14 mouse cellular contexts compared by ENCODE assay signal in the genomic region with DNA sequence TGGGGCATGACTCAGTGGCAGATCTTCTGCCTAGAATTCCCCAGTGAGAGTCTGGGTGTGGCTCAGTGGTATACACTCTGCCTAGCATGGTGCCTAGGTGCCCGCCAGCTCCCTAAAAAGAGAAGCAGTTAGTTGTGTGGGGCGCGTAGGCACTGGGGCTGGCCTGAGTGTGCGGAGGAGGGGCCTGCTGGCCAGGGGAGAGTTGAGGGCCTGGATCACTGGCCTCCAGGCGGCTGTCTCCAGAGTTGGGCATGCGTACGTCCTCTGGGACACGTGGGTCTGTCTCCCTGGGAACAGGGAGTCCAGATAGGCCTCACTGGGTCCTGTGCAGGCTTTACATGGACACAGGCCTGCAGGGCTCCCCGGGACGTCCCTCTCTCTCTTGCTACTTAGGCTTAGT. TPM values are rescaled to one million over a fixed set of nuclear protein-coding genes. Genes with fewer than 3 reads are reported as not detected.
DNase-seq lines count a peak whose midpoint lies in the region; ATAC-seq and TF ChIP-seq lines count a peak whose summit lies in the region.
"Had no signal": no experiment of that assay in that cellular context is flagged by ENCODE, and none has a peak within 500 bp of the region (broad histone marks: within the 10 kb centered on the region; RNA-seq: fewer than 3 reads in every experiment).

No protein-coding gene starts in this region.

- 0 out of 2 replicates have a peak overlapping the region, but pooled peaks have one; percentile 11 for H3K9ac ChIP-seq in intestine, embryonic 16.5 days (ENCODE audit: low read depth, low read length)
- H3K9ac ChIP-seq in intestine, postnatal 0 days (ENCODE audit: low read depth, low read length) = no peak overlapping the region
- no peak overlapping the region; the same call in 1 of the 2 replicates for H3K9ac ChIP-seq in heart, postnatal 0 days (replicated peaks; ENCODE audit: low read depth, low read length)
- H3K9ac ChIP-seq in hindbrain, embryonic 12.5 days = no peak overlapping the region
- H3K9ac ChIP-seq: forebrain, postnatal 0 days; midbrain, embryonic 13.5 days had no signal

- in situ Hi-C loops in Patski (cut with MboI; ENCODE audit: low pct_unique_long_range_greater_than_20kb) = no loop called here

- no peak overlapping the region for H3K27ac ChIP-seq in intestine, embryonic 16.5 days (ENCODE audit: low read length)
- no peak overlapping the region for H3K27ac ChIP-seq in intestine, postnatal 0 days (ENCODE audit: low read depth, low read length)
- peak overlapping the region; percentile 77 for H3K27ac ChIP-seq in heart, postnatal 0 days (ENCODE audit: low read depth)
- no peak overlapping the region for H3K27ac ChIP-seq in hindbrain, embryonic 12.5 days
- H3K27ac ChIP-seq: midbrain, embryonic 13.5 days had no signal

- H3K4me3 ChIP-seq in intestine, embryonic 16.5 days (ENCODE audit: low read length) = no peak overlapping the region
- H3K4me3 ChIP-seq in intestine, postnatal 0 days (ENCODE audit: low read depth, low read length) = no peak overlapping the region
- H3K4me3 ChIP-seq in heart, postnatal 0 days (ENCODE audit: low read depth, low read length) = no peak overlapping the region
- H3K4me3 ChIP-seq in hindbrain, embryonic 12.5 days = no peak overlapping the region
- H3K4me3 ChIP-seq: limb, embryonic 13.5 days; midbrain, embryonic 13.5 days had no signal

- POLR2A ChIA-PET in Patski (lab: Charles Lee) = interaction anchor here (0.8 to 1.2 kb wide), 3 partner anchors 9 to 17 kb away, joined by 3 to 5 read pairs (median 4); no protein-coding TSS in a partner anchor

- ATAC-seq in intestine, embryonic 16.5 days = no peak
- ATAC-seq in intestine, postnatal 0 days = no peak
- ATAC-seq in Patski = peak; percentile 22
- peak; percentile 93 for ATAC-seq in heart, postnatal 0 days (ENCODE audit: insufficient read depth, low read depth)
- ATAC-seq in cerebellum, adult (ENCODE audit: insufficient number of reproducible peaks, low FRiP score, low TSS enrichment) = no peak
- no peak for ATAC-seq in hindbrain, embryonic 12.5 days (ENCODE audit: low FRiP score)
- ATAC-seq: forebrain, postnatal 0 days; midbrain, embryonic 13.5 days had no signal

- CTCF ChIA-PET in Patski (lab: Charles Lee) = interaction anchor here (2.7 kb wide), 1 partner anchor 20 kb away, joined by 9 read pairs; a partner anchor contains a TSS

- no peak overlapping the region for H3K4me2 ChIP-seq in intestine, embryonic 16.5 days (ENCODE audit: low read depth, low read length)
- H3K4me2 ChIP-seq in intestine, postnatal 0 days (replicated peaks; ENCODE audit: low read depth) = no peak overlapping the region
- H3K4me2 ChIP-seq in heart, postnatal 0 days (ENCODE audit: low read depth, low read length) = peak overlapping the region; percentile 19
- H3K4me2 ChIP-seq in hindbrain, embryonic 12.5 days (replicated peaks) = no peak overlapping the region
- H3K4me2 ChIP-seq: limb, embryonic 13.5 days; midbrain, embryonic 13.5 days had no signal

- no peaks in the 10 kb centered on the region for H3K27me3 ChIP-seq in intestine, embryonic 16.5 days (replicated peaks; ENCODE audit: control insufficient read depth, insufficient read depth, low read length)
- no peaks in the 10 kb centered on the region for H3K27me3 ChIP-seq in intestine, postnatal 0 days (replicated peaks; ENCODE audit: control insufficient read depth, insufficient read depth, low read length)
- H3K27me3 ChIP-seq in Patski = no peaks in the 10 kb centered on the region
- H3K27me3 ChIP-seq in heart, postnatal 0 days (ENCODE audit: control insufficient read depth, insufficient read depth, low read length) = no peaks in the 10 kb centered on the region
- no peaks in the 10 kb centered on the region for H3K27me3 ChIP-seq in hindbrain, embryonic 12.5 days
- H3K27me3 ChIP-seq: limb, embryonic 13.5 days; midbrain, embryonic 13.5 days had no signal

- peaks cover 4% of the 10 kb centered on the region; the same call in 1 of the 2 replicates for H3K4me1 ChIP-seq in intestine, embryonic 16.5 days (ENCODE audit: control insufficient read depth, insufficient read depth, low read length)
- no peaks in the 10 kb centered on the region for H3K4me1 ChIP-seq in intestine, postnatal 0 days (replicated peaks; ENCODE audit: control insufficient read depth, insufficient read depth, low read length)
- H3K4me1 ChIP-seq in heart, postnatal 0 days (ENCODE audit: control insufficient read depth, insufficient read depth) = peaks cover 26% of the 10 kb centered on the region
- peaks cover 12% of the 10 kb centered on the region; the same call in 1 of the 2 replicates for H3K4me1 ChIP-seq in hindbrain, embryonic 12.5 days

- H3K36me3 ChIP-seq in intestine, embryonic 16.5 days (ENCODE audit: control insufficient read depth, insufficient read depth, low read length) = peaks cover 9% of the 10 kb centered on the region; the same call in 1 of the 2 replicates
- H3K36me3 ChIP-seq in intestine, postnatal 0 days (ENCODE audit: control insufficient read depth, insufficient read depth) = peaks cover 30% of the 10 kb centered on the region
- peaks cover 20% of the 10 kb centered on the region for H3K36me3 ChIP-seq in heart, postnatal 0 days (replicated peaks; ENCODE audit: control insufficient read depth, insufficient read depth, low read length)
- H3K36me3 ChIP-seq in hindbrain, embryonic 12.5 days = peaks cover 40% of the 10 kb centered on the region

- TF ChIP-seq EP300 in heart, postnatal 0 days (IDR thresholded peaks at IDR 0.05; ENCODE audit: low read depth) = no peak

- H3K9me3 ChIP-seq in intestine, embryonic 16.5 days (ENCODE audit: control insufficient read depth, low read length) = no peaks in the 10 kb centered on the region
- no peaks in the 10 kb centered on the region for H3K9me3 ChIP-seq in intestine, postnatal 0 days (ENCODE audit: control insufficient read depth)
- no peaks in the 10 kb centered on the region for H3K9me3 ChIP-seq in heart, postnatal 0 days (replicated peaks; ENCODE audit: control insufficient read depth, low read length)
- no peaks in the 10 kb centered on the region for H3K9me3 ChIP-seq in hindbrain, embryonic 12.5 days (replicated peaks)
- H3K9me3 ChIP-seq: limb, embryonic 13.5 days; midbrain, embryonic 13.5 days had no signal

- no peak for TF ChIP-seq CTCF in intestine, postnatal 0 days (IDR thresholded peaks at IDR 0.05; ENCODE audit: low read depth)
- no peak for TF ChIP-seq CTCF in Patski (IDR thresholded peaks at IDR 0.05)
- no peak for TF ChIP-seq CTCF in heart, postnatal 0 days (IDR thresholded peaks at IDR 0.05; ENCODE audit: low read depth)

- DNase-seq in Patski (ENCODE audit: low read depth, low spot score) = no peak
- peak; percentile 72 for DNase-seq in heart, postnatal 0 days (ENCODE audit: low spot score)
- DNase-seq in kidney, postnatal 4 days = peak; percentile 70 to 81
- DNase-seq in cerebellum, adult 9-11 months = no peak
- DNase-seq: forebrain, postnatal 0 days; retina, postnatal 1 day; thymus, adult 2 months had no signal

- 85% methylated on average over 10 of the region's 10 CpGs for WGBS in intestine, embryonic 16.5 days
- WGBS in intestine, postnatal 0 days = 95% methylated on average over 10 of the region's 10 CpGs
- WGBS in heart, postnatal 0 days = 43% methylated on average over 10 of the region's 10 CpGs
- WGBS in hindbrain, embryonic 12.5 days = 86% methylated on average over 10 of the region's 10 CpGs

RNA-seq across cellular contexts. Expression of a gene that starts 20.3 kb away (rescaled TPM):
- polyA plus RNA-seq in intestine, embryonic 16.5 days (2015; fragmentation: Nextera tagmentation; extraction: Ambion mirVana) = 20.6 and 21.6 TPM in 2 replicates
- 10.5 TPM in 2 replicates for polyA plus RNA-seq in intestine, postnatal 0 days (2015; fragmentation: Nextera tagmentation; extraction: Ambion mirVana)
- polyA plus RNA-seq in Patski (2021) = 22.2 TPM
- 27.4 and 28.6 TPM in 2 replicates for total RNA-seq in heart, postnatal 0 days (2014; rRNA removed; ENCODE audit: low replicate concordance)
- 14.6 and 15.7 TPM in 2 replicates for polyA plus RNA-seq in heart, postnatal 0 days (2015; fragmentation: Nextera tagmentation; extraction: Ambion mirVana)
- 31.4 and 34.5 TPM in 2 replicates for polyA plus RNA-seq in hindbrain, embryonic 12.5 days (2016; fragmentation: Nextera tagmentation; extraction: Ambion mirVana)

RNA-seq across cellular contexts. Expression of a gene that starts 23.4 kb away (rescaled TPM):
- polyA plus RNA-seq in intestine, embryonic 16.5 days (2015; fragmentation: Nextera tagmentation; extraction: Ambion mirVana) = 44.4 and 47.8 TPM in 2 replicates
- polyA plus RNA-seq in intestine, postnatal 0 days (2015; fragmentation: Nextera tagmentation; extraction: Ambion mirVana) = 18.3 and 21.3 TPM in 2 replicates
- polyA plus RNA-seq in Patski (2021) = 0.95 TPM
- total RNA-seq in heart, postnatal 0 days (2014; rRNA removed; ENCODE audit: low replicate concordance) = 40.6 and 47.9 TPM in 2 replicates
- polyA plus RNA-seq in heart, postnatal 0 days (2015; fragmentation: Nextera tagmentation; extraction: Ambion mirVana) = 21.1 and 24.0 TPM in 2 replicates
- 0.05 TPM in 1 of 2 replicates, not detected in the other for polyA plus RNA-seq in hindbrain, embryonic 12.5 days (2016; fragmentation: Nextera tagmentation; extraction: Ambion mirVana)
- total RNA-seq: common myeloid progenitor, adult 5-6 weeks had no signal
- polyA plus RNA-seq: forebrain, postnatal 0 days; midbrain, embryonic 13.5 days had no signal

RNA-seq across cellular contexts. Expression of a gene that starts 35.0 kb away (rescaled TPM):
- polyA plus RNA-seq in intestine, embryonic 16.5 days (2015; fragmentation: Nextera tagmentation; extraction: Ambion mirVana) = 0.68 and 1.5 TPM in 2 replicates
- not detected in 2 replicates for polyA plus RNA-seq in intestine, postnatal 0 days (2015; fragmentation: Nextera tagmentation; extraction: Ambion mirVana)
- polyA plus RNA-seq in Patski (2021) = 0.04 TPM
- total RNA-seq in heart, postnatal 0 days (2014; rRNA removed; ENCODE audit: low replicate concordance) = not detected in 2 replicates
- 0.14 TPM in 1 of 2 replicates, not detected in the other for polyA plus RNA-seq in heart, postnatal 0 days (2015; fragmentation: Nextera tagmentation; extraction: Ambion mirVana)
- 0.32 TPM in 1 of 2 replicates, not detected in the other for polyA plus RNA-seq in hindbrain, embryonic 12.5 days (2016; fragmentation: Nextera tagmentation; extraction: Ambion mirVana)
- total RNA-seq: common myeloid progenitor, adult 5-6 weeks had no signal
- polyA plus RNA-seq: midbrain, embryonic 13.5 days had no signal

RNA-seq across cellular contexts. Expression of a gene that starts 39.4 kb away (rescaled TPM):
- polyA plus RNA-seq in intestine, embryonic 16.5 days (2015; fragmentation: Nextera tagmentation; extraction: Ambion mirVana) = 0.82 and 2.3 TPM in 2 replicates
- polyA plus RNA-seq in intestine, postnatal 0 days (2015; fragmentation: Nextera tagmentation; extraction: Ambion mirVana) = 0.39 TPM in 1 of 2 replicates, not detected in the other
- 5.7 TPM for polyA plus RNA-seq in Patski (2021)
- total RNA-seq in heart, postnatal 0 days (2014; rRNA removed; ENCODE audit: low replicate concordance) = 4.2 TPM in 1 of 2 replicates, not detected in the other
- polyA plus RNA-seq in heart, postnatal 0 days (2015; fragmentation: Nextera tagmentation; extraction: Ambion mirVana) = not detected in 2 replicates
- 1.5 and 2.0 TPM in 2 replicates for polyA plus RNA-seq in hindbrain, embryonic 12.5 days (2016; fragmentation: Nextera tagmentation; extraction: Ambion mirVana)
- total RNA-seq: common myeloid progenitor, adult 5-6 weeks; forebrain, postnatal 0 days had no signal
- polyA plus RNA-seq: forebrain, postnatal 0 days; midbrain, embryonic 13.5 days had no signal

RNA-seq across cellular contexts. Expression of a gene that starts 40.5 kb away (rescaled TPM):
- polyA plus RNA-seq in intestine, embryonic 16.5 days (2015; fragmentation: Nextera tagmentation; extraction: Ambion mirVana) = 2.3 and 2.9 TPM in 2 replicates
- polyA plus RNA-seq in intestine, postnatal 0 days (2015; fragmentation: Nextera tagmentation; extraction: Ambion mirVana) = 2.2 and 2.4 TPM in 2 replicates
- polyA plus RNA-seq in Patski (2021) = 2.4 TPM
- total RNA-seq in heart, postnatal 0 days (2014; rRNA removed; ENCODE audit: low replicate concordance) = 1.3 and 3.6 TPM in 2 replicates
- polyA plus RNA-seq in heart, postnatal 0 days (2015; fragmentation: Nextera tagmentation; extraction: Ambion mirVana) = 0.55 and 0.56 TPM in 2 replicates
- polyA plus RNA-seq in hindbrain, embryonic 12.5 days (2016; fragmentation: Nextera tagmentation; extraction: Ambion mirVana) = 1.7 and 3.7 TPM in 2 replicates

Comparison
In these comparisons a context has a peak if more than half of its experiments do, and no peak if none do; other contexts are left out.
1. ATAC-seq: peak in Patski (single experiment) and heart, postnatal 0 days (single experiment); none in intestine, embryonic 16.5 days (single experiment), intestine, postnatal 0 days (single experiment), cerebellum, adult (single experiment) and hindbrain, embryonic 12.5 days (single experiment).
2. DNase-seq: peak in heart, postnatal 0 days (single experiment) and kidney, postnatal 4 days (2 of 2); none in Patski (single experiment) and cerebellum, adult 9-11 months (single experiment).